10 mouse cellular contexts compared by ENCODE assay signal in the genomic region with DNA sequence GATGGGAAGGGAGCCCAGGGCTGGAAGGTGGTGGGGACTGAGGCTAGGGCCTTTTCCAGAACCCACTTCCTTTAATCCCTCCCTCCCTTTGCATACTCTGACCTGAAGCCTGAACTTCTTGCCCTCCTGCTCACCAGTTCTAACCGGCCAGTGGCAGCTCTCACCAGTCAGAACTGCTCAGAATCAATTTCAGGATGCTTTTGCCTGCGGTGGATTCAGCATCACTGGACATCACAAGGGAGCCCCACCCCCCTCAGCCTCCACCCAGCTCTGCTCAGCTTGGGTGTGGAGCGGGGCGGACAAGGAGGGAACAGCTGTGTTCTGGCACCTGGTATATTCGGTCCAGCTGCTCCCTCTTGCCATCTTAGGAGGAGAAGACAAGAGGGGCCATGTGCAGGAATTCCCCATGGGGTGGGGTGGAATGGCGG. TPM values are rescaled to one million over a fixed set of nuclear protein-coding genes. Genes with fewer than 3 reads are reported as not detected.
A peak's percentile ranks its signal among the peaks of the same experiment; 100 is the strongest.
DNase-seq lines count a peak whose midpoint lies in the region; ATAC-seq and TF ChIP-seq lines count a peak whose summit lies in the region.
"Had no signal": no experiment of that assay in that cellular context is flagged by ENCODE, and none has a peak within 500 bp of the region (broad histone marks: within the 10 kb centered on the region; RNA-seq: fewer than 3 reads in every experiment).

A gene (minus strand): TSS at position 226 of the 428 bp plus-strand sequence.

- H3K4me1 ChIP-seq in forebrain, embryonic 12.5 days = peaks cover 22% of the 10 kb centered on the region
- H3K4me1 ChIP-seq in forebrain, embryonic 15.5 days = peaks cover 16% of the 10 kb centered on the region
- peaks cover 6% of the 10 kb centered on the region; the same call in 1 of the 2 replicates for H3K4me1 ChIP-seq in hindbrain, postnatal 0 days (ENCODE audit: insufficient read depth, low read length)
- peaks cover 4% of the 10 kb centered on the region for H3K4me1 ChIP-seq in limb, embryonic 14.5 days (ENCODE audit: control insufficient read depth, insufficient read depth, low read length)

- H3K9me3 ChIP-seq in forebrain, embryonic 12.5 days = no peaks in the 10 kb centered on the region
- no peaks in the 10 kb centered on the region for H3K9me3 ChIP-seq in forebrain, embryonic 15.5 days
- no peaks in the 10 kb centered on the region for H3K9me3 ChIP-seq in hindbrain, postnatal 0 days (ENCODE audit: low read length)
- no peaks in the 10 kb centered on the region for H3K9me3 ChIP-seq in limb, embryonic 14.5 days (ENCODE audit: control insufficient read depth, low read length)

- no peak within 1 kb of the TSS for H3K4me3 ChIP-seq in forebrain, embryonic 12.5 days (replicated peaks)
- no peak within 1 kb of the TSS for H3K4me3 ChIP-seq in forebrain, embryonic 15.5 days
- H3K4me3 ChIP-seq in hindbrain, postnatal 0 days (ENCODE audit: low read length) = 0 out of 2 replicates have a peak within 1 kb of the TSS, but pooled peaks have one; percentile 1
- 0 out of 2 replicates have a peak within 1 kb of the TSS, but pooled peaks have one; percentile 4 for H3K4me3 ChIP-seq in limb, embryonic 14.5 days (replicated peaks; ENCODE audit: low read length)

- 28% methylated on average over 6 of the region's 6 CpGs for WGBS in forebrain, embryonic 12.5 days
- 40% methylated on average over 6 of the region's 6 CpGs for WGBS in forebrain, embryonic 15.5 days
- WGBS in hindbrain, postnatal 0 days = 37% methylated on average over 6 of the region's 6 CpGs
- WGBS in limb, embryonic 14.5 days = 26% methylated on average over 6 of the region's 6 CpGs

- H3K27me3 ChIP-seq in forebrain, embryonic 12.5 days = peaks cover 48% of the 10 kb centered on the region
- H3K27me3 ChIP-seq in forebrain, embryonic 15.5 days = peaks cover 26% of the 10 kb centered on the region
- no peaks in the 10 kb centered on the region for H3K27me3 ChIP-seq in hindbrain, postnatal 0 days (ENCODE audit: insufficient read depth, low read length)
- H3K27me3 ChIP-seq in limb, embryonic 14.5 days (ENCODE audit: control insufficient read depth, insufficient read depth, low read length) = 0 out of 2 replicates have a peak, but pooled peaks cover 18% of the 10 kb centered on the region

- intact Hi-C loops in left cerebral cortex, postnatal 25 days (cut with DNase I) = no loop called here

- TF ChIP-seq POLR2A in limb, embryonic 14.5 days (IDR thresholded peaks at IDR 0.05; ENCODE audit: borderline replicate concordance, extremely low read depth, insufficient read depth, insufficient read length) = no peak

- no peak within 1 kb of the TSS for H3K27ac ChIP-seq in forebrain, embryonic 12.5 days
- no peak within 1 kb of the TSS for H3K27ac ChIP-seq in forebrain, embryonic 15.5 days (replicated peaks)
- H3K27ac ChIP-seq in hindbrain, postnatal 0 days = no peak within 1 kb of the TSS
- no peak within 1 kb of the TSS; the same call in 1 of the 2 replicates for H3K27ac ChIP-seq in limb, embryonic 14.5 days (replicated peaks; ENCODE audit: low read depth, low read length)

- H3K4me2 ChIP-seq in forebrain, embryonic 12.5 days = peak within 1 kb of the TSS; percentile 8; the same call in 1 of the 2 replicates
- no peak within 1 kb of the TSS for H3K4me2 ChIP-seq in forebrain, embryonic 15.5 days (replicated peaks)
- no peak within 1 kb of the TSS for H3K4me2 ChIP-seq in hindbrain, postnatal 0 days (ENCODE audit: low read depth, low read length)
- no peak within 1 kb of the TSS for H3K4me2 ChIP-seq in limb, embryonic 14.5 days (replicated peaks; ENCODE audit: low read depth, low read length, severe bottlenecking)

- DNase-seq in ES-CJ7 (ENCODE audit: low read depth, low spot score) = peak; percentile 100
- DNase-seq in hindbrain, postnatal 0 days (ENCODE audit: low spot score) = no peak
- no peak for DNase-seq in limb, embryonic 14.5 days (ENCODE audit: low spot score)
- DNase-seq in layer of hippocampus, postnatal 25 days (ENCODE audit: extremely low spot score in 1 of 2, low spot score in 1 of 2) = no peak
- DNase-seq in left cerebral cortex, postnatal 25 days (ENCODE audit: low spot score in 2 of 2) = no peak
- DNase-seq in urinary bladder, adult 18-20 months (ENCODE audit: low spot score in 2 of 2) = no peak

- H3K36me3 ChIP-seq in forebrain, embryonic 12.5 days (replicated peaks) = no peaks in the 10 kb centered on the region
- no peaks in the 10 kb centered on the region for H3K36me3 ChIP-seq in forebrain, embryonic 15.5 days
- no peaks in the 10 kb centered on the region for H3K36me3 ChIP-seq in hindbrain, postnatal 0 days (ENCODE audit: insufficient read depth, low read length)
- H3K36me3 ChIP-seq in limb, embryonic 14.5 days (ENCODE audit: control insufficient read depth, insufficient read depth, low read length) = no peaks in the 10 kb centered on the region

- no peak for ATAC-seq in forebrain, embryonic 12.5 days (ENCODE audit: low FRiP score)
- no peak for ATAC-seq in forebrain, embryonic 15.5 days (replicated peaks)
- peak; percentile 19; the same call in 1 of the 2 replicates for ATAC-seq in hindbrain, postnatal 0 days
- peak; percentile 57 for ATAC-seq in limb, embryonic 14.5 days (ENCODE audit: low FRiP score, low read depth)

- 0 out of 2 replicates have a peak within 1 kb of the TSS, but pooled peaks have one; percentile 7 for H3K9ac ChIP-seq in forebrain, embryonic 12.5 days
- H3K9ac ChIP-seq in forebrain, embryonic 15.5 days (replicated peaks) = no peak within 1 kb of the TSS
- H3K9ac ChIP-seq in hindbrain, postnatal 0 days (replicated peaks; ENCODE audit: low read length) = no peak within 1 kb of the TSS
- 0 out of 2 replicates have a peak within 1 kb of the TSS, but pooled peaks have one; percentile 25 for H3K9ac ChIP-seq in limb, embryonic 14.5 days (ENCODE audit: low read depth, low read length, severe bottlenecking)

- TF ChIP-seq CTCF in hindbrain, postnatal 0 days (IDR thresholded peaks at IDR 0.05; ENCODE audit: low read depth) = no peak

RNA-seq across cellular contexts. Expression of the gene that starts here (rescaled TPM):
- polyA plus RNA-seq in forebrain, embryonic 12.5 days (2016; fragmentation: Nextera tagmentation; extraction: Ambion mirVana) = 0.24 TPM in 1 of 2 replicates, not detected in the other
- polyA plus RNA-seq in forebrain, embryonic 15.5 days (2015; fragmentation: Nextera tagmentation; extraction: Ambion mirVana) = not detected in 2 replicates
- not detected in 2 replicates for total RNA-seq in hindbrain, postnatal 0 days (2014; rRNA removed)
- polyA plus RNA-seq in hindbrain, postnatal 0 days (2015; fragmentation: Nextera tagmentation; extraction: Ambion mirVana) = not detected in 2 replicates
- 53.5 and 60.7 TPM in 2 replicates for polyA plus RNA-seq in limb, embryonic 14.5 days (2012; rRNA removed)
- polyA plus RNA-seq in limb, embryonic 14.5 days (2014; fragmentation: Nextera tagmentation; extraction: Ambion mirVana) = 27.2 and 37.8 TPM in 2 replicates
- not detected for total RNA-seq in layer of hippocampus, postnatal 25 days (2021)
- total RNA-seq in left cerebral cortex, postnatal 25 days (2021) = not detected
- total RNA-seq: heart, adult 18-20 months; monocyte, adult 5-6 weeks had no signal

Comparison
In these comparisons a context has a peak if more than half of its experiments do, and no peak if none do; other contexts are left out.
1. RNA of the gene that starts here (polyA plus RNA-seq): 27.2 to 60.7 TPM in limb, embryonic 14.5 days; 0.24 TPM in forebrain, embryonic 12.5 days, not detected in hindbrain, postnatal 0 days and not detected in forebrain, embryonic 15.5 days; every median in the first group is over 10 times any median in the second.
2. H3K9ac ChIP-seq: peak in forebrain, embryonic 12.5 days (single experiment) and limb, embryonic 14.5 days (single experiment); none in forebrain, embryonic 15.5 days (single experiment) and hindbrain, postnatal 0 days (single experiment).
3. Peak in ATAC-seq and H3K4me3 ChIP-seq in hindbrain, postnatal 0 days; RNA of the gene not detected or under 1 TPM.